Mouse (Mus musculus) retina, adult 2 months (tissue): ENCODE data around the gene Mpo.

ENCODE experiments used
- DNase-seq: peaks from one replicate; pipeline ENCODE4 v3.0.0-alpha.2; 2012; ENCODE audit warnings: low read depth, low spot score

The Mpo gene

GRCm38 (mm10) chr11:87758161-87758911 is 35.0 kb upstream of the Mpo start:
- no peak for DNase-seq

GRCm38 (mm10) chr11:87758957-87759608 is 34.3 kb upstream of the Mpo start:
- no peak for DNase-seq

GRCm38 (mm10) chr11:87759609-87760005 is 33.8 kb upstream of the Mpo start:
- no peak for DNase-seq

- DNase-seq: no peak
Measured at GRCm38 (mm10) chr11:87760301-87761081, 32.9 kb upstream of the Mpo start, which contains the start of gene Tspoap1. Gene Tspoap1, plus strand, starts transcription at chr11:87760541.

- no peak for DNase-seq
Measured at GRCm38 (mm10) chr11:87761181-87761721, 32.1 kb upstream of the Mpo start.

GRCm38 (mm10) chr11:87761806-87762701 is 31.3 kb upstream of the Mpo start:
- no peak for DNase-seq

- no peak for DNase-seq
Measured at GRCm38 (mm10) chr11:87762702-87763385, 30.5 kb upstream of the Mpo start.

- no peak for DNase-seq
Measured at GRCm38 (mm10) chr11:87763511-87763987, 29.8 kb upstream of the Mpo start.

- DNase-seq: peak; percentile 64
Measured at GRCm38 (mm10) chr11:87763988-87764876, 29.1 kb upstream of the Mpo start.

- DNase-seq: no peak
Measured at GRCm38 (mm10) chr11:87768745-87769144, 24.6 kb upstream of the Mpo start.

GRCm38 (mm10) chr11:87770989-87771388 is 22.4 kb upstream of the Mpo start:
- DNase-seq: no peak

- DNase-seq: no peak
Measured at GRCm38 (mm10) chr11:87772354-87772753, 21.0 kb upstream of the Mpo start.

GRCm38 (mm10) chr11:87778100-87778765 is 15.1 kb upstream of the Mpo start:
- no peak for DNase-seq

GRCm38 (mm10) chr11:87778915-87779314 is 14.5 kb upstream of the Mpo start:
- DNase-seq: no peak

- no peak for DNase-seq
Measured at GRCm38 (mm10) chr11:87779392-87779791, 14.0 kb upstream of the Mpo start.

GRCm38 (mm10) chr11:87780130-87780529 is 13.3 kb upstream of the Mpo start:
- DNase-seq: no peak

GRCm38 (mm10) chr11:87790088-87790487 is 3.3 kb upstream of the Mpo start:
- DNase-seq: no peak

- no peak for DNase-seq
Measured at GRCm38 (mm10) chr11:87801711-87802275, 8.4 kb downstream of the Mpo start.
